Mouse (Mus musculus) C2C12 (cell line): ENCODE results near the gene Mettl9.

Experiments
- CTCF ChIP-seq: IDR thresholded peaks from one replicate; pipeline ENCODE4 v1.5.1; 2011; ENCODE audit not compliant: control insufficient read depth, insufficient read depth, insufficient read length
- MYOG ChIP-seq: IDR thresholded peaks from one replicate; pipeline ENCODE4 v1.6.1; 2011; ENCODE audit not compliant: control insufficient read depth, insufficient read length; ENCODE audit errors: extremely low read depth

- TF ChIP-seq CTCF (no peak), MYOG (no peak)
Measured at GRCm38 (mm10) chr7:121020277-121020676, 14.0 kb upstream of the Mettl9 start.
